Mouse (Mus musculus) embryo, embryonic 11 days (tissue): ENCODE measurements around the gene Defa23.
"Not testable (repeated sequence)": the region's sequence is repeated elsewhere in the genome, so short reads cannot be mapped to it uniquely, and the experiment has no call there.

Experiments
- DNase-seq: peaks from one replicate; pipeline ENCODE4 v3.0.0-alpha.2; 2015

Gene Defa23

GRCm38 (mm10) chr8:21054747-21055146 is at the start of gene Defa23:
TSS of gene Defa23 (plus strand) at chr8:21055047.
- DNase-seq: not testable (repeated sequence)

GRCm38 (mm10) chr8:21006801-21007200 is 48.0 kb upstream of the Defa23 start:
- no peak for DNase-seq

GRCm38 (mm10) chr8:21008578-21008977 is 46.3 kb upstream of the Defa23 start:
- not testable (repeated sequence) for DNase-seq

- not testable (repeated sequence) for DNase-seq
These were observed 44.3 kb upstream of the Defa23 start for GRCm38 (mm10) chr8:21010548-21010947.

- DNase-seq: not testable (repeated sequence)
These were observed 29.6 kb upstream of the Defa23 start, which contains the start of gene Defa21 for GRCm38 (mm10) chr8:21025245-21025644. TSS of gene Defa21 (plus strand) at chr8:21025545.

GRCm38 (mm10) chr8:21064738-21065137 is 9.9 kb downstream of the Defa23 start, which contains the start of gene Defa35:
TSS of gene Defa35 (plus strand) at chr8:21065038.
- not testable (repeated sequence) for DNase-seq

- not testable (repeated sequence) for DNase-seq
These were observed 29.3 kb downstream of the Defa23 start, which contains the start of gene Defa25 for GRCm38 (mm10) chr8:21084142-21084541. TSS of gene Defa25 (plus strand) at chr8:21084442.

- peak; percentile 0 for DNase-seq
These were observed 38.3 kb downstream of the Defa23 start for GRCm38 (mm10) chr8:21093106-21093505.

GRCm38 (mm10) chr8:21095950-21096349 is 41.1 kb downstream of the Defa23 start, which contains the start of gene Gm14851:
TSS of gene Gm14851 (minus strand) at chr8:21096050.
- not testable (repeated sequence) for DNase-seq
